Mouse (Mus musculus): Measurements from ENCODE around the gene Ctrc.

Ctrc gene

DNA sequence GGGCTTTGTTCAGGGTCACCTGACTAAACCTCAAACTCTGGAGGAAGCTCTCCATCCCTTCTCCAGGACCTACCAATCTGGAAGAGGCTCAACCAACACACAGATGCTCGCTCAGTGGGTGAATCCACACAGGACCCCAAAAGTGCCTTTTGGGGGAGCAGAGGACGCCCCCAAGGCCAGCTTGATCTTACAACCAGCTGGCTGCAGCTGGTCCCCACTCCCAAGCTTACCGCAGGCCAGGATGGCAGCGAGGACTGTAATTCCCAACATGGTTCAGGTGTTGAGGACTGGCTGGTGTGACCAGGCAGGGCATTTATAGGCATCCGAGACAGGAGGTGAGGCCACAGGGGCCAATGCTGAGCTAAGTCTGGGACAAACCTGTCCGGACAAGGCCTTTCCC lies at the start of gene Ctrc:
Gene Ctrc, minus strand, starts transcription at position 361 of the 400 bp plus-strand sequence.
- no peak for DNase-seq

DNA sequence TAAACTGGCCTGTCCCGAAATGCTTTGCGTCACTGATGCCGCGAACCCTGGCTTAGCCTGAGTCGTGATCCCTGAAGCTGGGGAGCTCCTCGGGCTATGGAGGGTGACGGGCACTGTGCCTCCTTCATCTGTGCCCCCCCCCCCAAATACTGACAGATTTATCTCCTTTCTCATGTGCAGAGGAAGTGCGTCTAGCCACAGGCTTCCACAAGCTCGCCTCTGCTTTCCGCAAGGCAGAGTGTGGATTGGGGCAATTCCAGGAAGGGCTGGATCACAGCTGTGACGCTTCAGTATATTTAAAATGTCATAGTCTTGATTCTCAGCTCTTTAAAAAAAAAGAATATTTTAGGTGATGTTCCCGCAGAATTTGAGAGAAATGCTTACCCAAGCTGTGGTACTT lies 49.6 kb upstream of the Ctrc start:
- DNase-seq: no peak

- no peak for DNase-seq
These were observed 47.1 kb upstream of the Ctrc start for GRCm38 (mm10) chr4:141893157-141893784.

GRCm38 (mm10) chr4:141886385-141886968 lies 40.3 kb upstream of the Ctrc start:
- DNase-seq: no peak

- no peak for DNase-seq
These were observed 39.3 kb upstream of the Ctrc start for GRCm38 (mm10) chr4:141885451-141885850.

GRCm38 (mm10) chr4:141882858-141883257 lies 36.7 kb upstream of the Ctrc start:
- DNase-seq: no peak

- DNase-seq: no peak
These were observed 35.8 kb upstream of the Ctrc start for GRCm38 (mm10) chr4:141881950-141882349.

DNA sequence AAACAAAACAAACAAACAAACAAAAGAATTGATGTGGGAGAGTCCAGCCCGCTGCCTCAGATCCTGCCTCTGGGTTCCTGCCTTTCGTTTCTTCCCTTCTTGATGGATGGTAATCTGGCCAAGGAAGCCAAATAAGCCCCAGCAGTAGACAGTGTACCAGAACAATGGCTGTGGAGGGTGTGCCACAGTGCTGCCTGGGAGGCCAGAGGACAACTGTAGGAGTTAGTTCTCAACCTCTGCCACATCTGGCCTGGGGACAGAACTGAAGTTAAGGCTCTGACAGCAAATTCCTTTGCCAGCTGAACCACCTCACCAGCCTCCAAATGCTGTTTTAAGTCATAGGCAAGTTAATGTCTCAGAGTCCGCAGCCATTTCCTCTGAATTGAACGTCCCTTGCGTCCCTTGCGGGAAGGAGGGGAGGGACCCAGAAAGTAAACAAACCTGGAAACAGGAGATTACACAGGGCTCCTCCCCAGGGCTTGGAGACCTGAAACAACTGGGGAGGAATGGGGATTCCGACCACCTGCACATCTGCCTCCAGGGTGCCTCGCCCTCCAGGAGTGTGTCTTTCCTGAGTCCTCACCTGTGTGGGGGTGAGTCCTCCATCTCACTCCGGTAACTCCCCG lies 35.2 kb upstream of the Ctrc start:
- DNase-seq: no peak

DNA sequence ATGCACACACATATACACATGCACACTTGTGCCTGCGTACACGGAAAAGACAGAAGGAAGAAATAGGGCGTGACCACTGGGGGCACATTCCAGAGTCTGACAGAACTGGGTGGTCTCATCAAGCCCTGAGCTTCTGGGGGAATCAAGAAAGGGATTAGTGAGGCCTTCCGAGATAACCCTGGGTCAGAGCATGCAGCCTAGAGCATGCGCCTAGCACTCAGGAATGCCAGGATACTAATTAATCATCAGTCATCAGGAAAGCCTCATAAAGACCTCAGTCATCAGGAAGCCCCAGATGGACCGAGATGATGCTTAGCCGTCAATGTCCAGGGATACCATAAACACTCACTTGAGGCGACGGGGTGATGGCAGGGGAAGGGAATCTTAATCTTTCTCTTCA lies 33.7 kb upstream of the Ctrc start:
- DNase-seq: no peak

DNA sequence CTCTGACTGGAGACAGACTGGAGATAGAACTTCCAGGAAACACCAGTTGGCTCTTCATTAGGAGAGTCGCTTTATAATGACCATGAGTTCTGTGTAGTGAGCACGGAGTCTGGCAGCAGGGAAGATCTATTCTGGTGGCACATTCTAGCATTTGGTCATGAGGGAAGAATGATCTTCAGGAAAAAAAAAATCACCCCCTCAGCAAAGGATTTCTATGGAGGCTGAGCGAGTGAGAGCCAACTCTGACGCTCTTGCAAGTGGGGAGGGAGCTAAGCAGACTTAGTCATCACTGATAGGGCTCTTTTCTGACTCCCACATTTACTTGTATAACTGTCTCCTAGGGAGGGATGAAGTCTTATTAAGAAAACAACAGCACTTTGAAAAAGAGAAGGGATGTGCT lies 32.9 kb upstream of the Ctrc start:
- no peak for DNase-seq

DNA sequence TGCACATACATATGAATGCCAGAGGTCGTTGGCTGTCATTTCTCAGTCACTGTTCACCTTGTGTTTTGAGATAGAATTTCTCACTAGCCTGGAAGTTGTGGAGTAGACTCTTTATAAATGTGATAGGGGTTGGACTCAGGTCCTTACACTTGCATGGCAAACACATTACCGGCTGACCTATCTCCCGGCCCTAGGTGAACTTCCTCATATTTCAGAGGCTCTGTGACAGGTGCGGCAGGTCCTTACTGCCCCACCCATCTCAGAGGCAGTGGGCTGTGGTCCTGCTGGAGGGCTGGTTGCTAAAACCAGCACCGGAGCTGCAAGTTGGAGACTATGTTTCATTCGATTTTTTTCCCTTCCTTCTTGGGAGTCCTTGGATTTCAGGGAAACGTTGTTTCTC lies 32.5 kb upstream of the Ctrc start:
- no peak for DNase-seq

- no peak for DNase-seq
These were observed 29.4 kb upstream of the Ctrc start for GRCm38 (mm10) chr4:141875481-141876108.

DNA sequence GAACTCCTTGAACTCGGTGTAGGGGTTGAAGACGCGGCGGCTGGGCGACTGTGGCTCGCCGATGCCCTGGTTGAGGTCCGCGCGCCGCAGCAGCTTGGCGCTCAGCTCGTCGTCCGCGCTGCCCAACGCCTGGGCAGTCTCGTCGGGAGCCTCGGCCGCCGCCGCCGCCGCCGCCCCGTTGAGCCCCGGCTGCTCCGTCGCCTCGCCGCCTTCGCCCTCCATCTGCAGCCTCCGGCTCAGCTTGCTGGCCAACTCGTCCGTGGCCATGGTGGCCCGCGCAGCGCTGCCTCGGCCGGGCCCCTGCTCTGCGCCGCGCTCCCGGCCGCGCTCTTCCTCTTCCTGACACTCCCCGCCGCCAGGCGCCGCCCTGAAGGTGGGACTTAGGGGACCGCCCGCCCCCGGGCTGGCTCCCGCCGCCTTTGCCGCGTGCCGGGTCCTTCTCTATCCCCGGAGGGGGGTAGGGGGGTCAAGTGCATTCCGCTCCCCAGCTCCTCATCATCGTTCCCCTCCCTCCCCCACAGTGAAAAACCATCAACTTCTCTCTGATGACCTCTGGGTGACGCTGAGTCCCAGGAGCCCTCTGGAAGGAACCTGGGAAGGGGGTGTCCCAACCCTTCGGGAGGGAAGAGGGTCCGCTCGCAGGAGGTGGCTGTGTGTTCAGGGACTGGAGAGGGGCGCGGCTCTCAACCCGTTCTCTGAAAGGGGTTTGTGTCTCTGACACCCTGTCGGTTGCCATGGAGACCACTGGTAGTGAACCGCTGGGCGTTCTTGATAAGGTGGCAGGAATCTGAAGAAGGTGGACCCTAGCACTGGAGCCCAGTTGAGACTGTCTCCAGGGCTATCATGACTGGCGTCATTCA lies 28.7 kb upstream of the Ctrc start, which contains the start of gene Efhd2:
Gene Efhd2, minus strand, starts transcription at position 320 of the 860 bp plus-strand sequence.
- peak; percentile 83 to 89 for DNase-seq

DNA sequence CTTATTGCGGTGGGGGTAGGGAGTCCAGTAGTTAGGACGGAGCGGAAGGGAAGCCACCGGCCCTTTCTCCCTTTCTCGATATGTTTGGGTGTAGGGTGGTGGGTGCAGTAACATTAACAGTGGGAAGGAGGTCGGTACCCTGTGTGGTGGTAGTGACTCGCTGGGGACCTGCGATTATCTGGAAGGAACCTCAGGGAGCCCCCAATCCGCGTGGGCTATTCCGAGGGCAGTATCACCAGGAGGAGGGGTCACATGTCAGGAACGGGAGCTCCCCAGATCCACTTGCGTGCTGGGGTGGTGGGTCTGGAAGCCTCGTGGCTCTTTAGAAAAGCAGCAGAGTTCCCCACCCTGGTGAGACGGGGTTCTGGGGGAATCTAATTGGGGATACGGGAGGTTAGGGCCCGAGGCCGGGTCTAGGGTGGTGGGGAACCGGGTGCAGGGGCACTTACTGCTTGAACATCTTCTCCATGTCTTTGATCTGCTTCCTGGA lies 28.0 kb upstream of the Ctrc start:
- DNase-seq: no peak

- peak in 1 of 2 experiments; percentile 34 for DNase-seq
These were observed 26.8 kb upstream of the Ctrc start for GRCm38 (mm10) chr4:141872977-141873376.

GRCm38 (mm10) chr4:141871909-141872308 lies 25.8 kb upstream of the Ctrc start:
- DNase-seq: peak; percentile 72 to 79

DNA sequence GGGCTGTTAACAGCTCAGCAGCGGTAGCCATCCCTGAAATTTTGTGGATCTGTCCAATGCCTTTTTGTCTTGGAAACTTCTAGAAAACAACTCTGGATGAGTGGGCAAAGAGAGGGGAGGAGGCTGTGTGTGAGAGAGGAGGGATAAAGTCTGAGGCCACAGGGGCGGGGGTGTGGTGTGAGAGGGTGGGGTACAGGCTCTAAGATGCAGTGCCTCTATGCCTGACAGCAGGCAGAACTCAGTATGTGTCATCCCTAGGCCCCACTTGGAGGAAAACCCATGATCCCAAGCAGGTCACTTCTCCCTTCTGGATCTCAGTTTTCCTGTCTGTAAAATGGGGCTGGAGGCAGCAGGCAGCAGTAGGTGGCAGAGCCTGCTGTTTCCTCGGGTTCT lies 25.2 kb upstream of the Ctrc start:
- DNase-seq: no peak

DNA sequence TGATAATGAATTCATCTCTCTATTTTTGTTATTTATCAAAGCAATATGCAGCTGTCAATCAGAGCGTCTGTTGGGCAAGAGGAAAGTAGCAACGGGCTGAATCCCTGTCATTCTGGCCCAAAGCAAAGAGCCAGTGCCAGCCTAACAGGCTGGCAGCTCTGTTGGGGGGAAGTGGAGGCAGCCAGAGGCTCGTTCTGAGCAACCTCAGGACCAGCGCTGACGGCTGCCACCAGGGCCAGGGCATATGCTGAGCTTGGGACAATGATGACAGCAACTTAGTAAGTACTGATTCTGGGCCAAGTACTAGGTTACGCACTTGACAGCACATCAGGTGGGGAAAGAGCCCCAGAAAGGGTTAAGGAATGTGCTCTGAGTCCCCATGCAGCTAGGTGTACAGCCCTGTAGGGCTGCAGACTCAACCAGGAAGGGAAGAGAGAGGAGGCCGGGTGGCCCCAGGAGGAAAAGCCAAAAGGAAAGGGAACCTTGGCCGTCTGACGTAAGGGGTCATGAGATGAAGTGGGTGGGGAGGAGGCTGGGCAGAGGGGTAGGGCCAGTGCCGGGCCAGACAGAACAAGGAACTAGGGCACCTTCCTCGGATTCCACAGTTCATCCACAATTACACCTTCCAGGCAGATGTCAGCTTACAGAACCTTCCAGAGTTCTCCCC lies 24.6 kb upstream of the Ctrc start:
- DNase-seq: peak; percentile 67 to 75

DNA sequence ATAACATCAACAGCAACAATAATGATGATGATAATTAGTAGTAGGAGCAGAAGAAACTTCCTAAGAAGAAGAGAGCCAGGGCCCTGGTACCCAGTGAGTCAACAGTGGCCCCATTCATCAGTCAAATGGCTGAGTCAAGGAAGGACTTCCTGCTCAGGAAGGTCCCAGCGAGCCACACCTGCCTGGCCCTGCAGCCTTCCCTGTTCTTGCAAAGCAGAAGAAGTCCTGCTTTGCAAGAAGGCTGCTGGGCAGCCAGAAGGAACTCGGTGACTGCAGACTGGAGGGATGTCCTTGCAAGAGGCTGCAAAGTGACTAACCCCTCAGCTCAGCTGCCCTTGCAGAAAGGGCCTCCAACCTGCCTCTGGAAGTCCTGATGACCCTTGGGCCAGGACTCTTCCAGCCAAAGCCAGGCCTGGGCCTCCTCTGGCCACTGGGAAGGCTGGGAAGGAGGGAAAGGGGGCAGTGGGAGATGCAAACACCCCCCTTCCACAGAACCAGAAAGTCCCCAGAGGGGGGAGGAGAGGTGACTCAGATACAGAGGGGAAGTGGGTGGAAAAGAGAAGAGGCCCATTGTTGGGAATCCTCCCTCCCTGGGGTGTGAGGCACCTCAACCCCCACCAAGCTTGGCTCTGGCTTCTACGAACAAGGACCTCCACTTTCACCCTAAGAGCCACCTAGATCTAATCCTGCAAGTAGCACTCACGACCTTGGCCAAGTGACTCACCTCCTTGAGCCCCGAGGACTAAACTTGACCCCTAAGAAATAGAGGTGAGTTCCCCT lies 23.5 kb upstream of the Ctrc start:
- no peak for DNase-seq

DNA sequence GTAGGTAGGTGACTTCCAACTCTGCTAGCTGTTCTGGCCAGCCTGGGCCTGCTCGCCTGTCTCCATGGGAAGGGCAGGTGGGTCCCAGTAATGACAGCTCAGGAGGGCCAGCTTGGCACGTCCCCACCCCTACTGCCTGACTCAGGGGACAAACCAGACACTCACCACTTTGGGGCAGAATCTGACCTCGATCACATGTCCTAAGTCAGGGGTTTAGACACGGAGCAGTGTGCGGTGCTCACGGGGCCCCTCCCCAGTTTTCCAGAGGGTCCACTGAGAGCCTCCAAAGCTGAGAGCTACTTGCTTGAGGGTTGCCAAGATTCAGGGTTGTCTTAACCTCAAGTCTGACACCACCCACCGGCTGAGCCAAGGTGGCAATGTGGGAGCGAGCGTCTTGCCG lies 21.9 kb upstream of the Ctrc start:
- no peak for DNase-seq

DNA sequence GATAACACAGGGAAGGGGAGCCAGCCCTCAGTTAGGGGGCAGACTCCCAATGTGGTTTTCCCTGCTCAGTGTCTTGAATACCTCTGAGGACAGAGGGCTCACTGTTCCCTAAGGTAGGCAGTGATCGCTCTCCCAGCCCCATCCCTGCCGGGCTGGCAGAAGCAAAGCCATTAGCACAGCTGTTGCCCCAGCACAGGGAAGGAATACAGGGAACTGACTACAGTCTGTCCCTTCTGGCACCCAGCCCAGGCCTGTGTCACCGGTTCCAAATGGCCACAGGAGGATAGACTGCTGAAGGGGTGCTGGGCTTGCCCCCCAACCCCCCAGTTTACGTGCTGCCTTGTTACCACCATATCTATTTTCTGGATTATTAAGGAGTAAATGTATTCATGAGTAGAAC lies 21.3 kb upstream of the Ctrc start:
- peak; percentile 59 to 77 for DNase-seq

Data from cerebellum, postnatal 25 days (tissue).